In the genomic region with DNA sequence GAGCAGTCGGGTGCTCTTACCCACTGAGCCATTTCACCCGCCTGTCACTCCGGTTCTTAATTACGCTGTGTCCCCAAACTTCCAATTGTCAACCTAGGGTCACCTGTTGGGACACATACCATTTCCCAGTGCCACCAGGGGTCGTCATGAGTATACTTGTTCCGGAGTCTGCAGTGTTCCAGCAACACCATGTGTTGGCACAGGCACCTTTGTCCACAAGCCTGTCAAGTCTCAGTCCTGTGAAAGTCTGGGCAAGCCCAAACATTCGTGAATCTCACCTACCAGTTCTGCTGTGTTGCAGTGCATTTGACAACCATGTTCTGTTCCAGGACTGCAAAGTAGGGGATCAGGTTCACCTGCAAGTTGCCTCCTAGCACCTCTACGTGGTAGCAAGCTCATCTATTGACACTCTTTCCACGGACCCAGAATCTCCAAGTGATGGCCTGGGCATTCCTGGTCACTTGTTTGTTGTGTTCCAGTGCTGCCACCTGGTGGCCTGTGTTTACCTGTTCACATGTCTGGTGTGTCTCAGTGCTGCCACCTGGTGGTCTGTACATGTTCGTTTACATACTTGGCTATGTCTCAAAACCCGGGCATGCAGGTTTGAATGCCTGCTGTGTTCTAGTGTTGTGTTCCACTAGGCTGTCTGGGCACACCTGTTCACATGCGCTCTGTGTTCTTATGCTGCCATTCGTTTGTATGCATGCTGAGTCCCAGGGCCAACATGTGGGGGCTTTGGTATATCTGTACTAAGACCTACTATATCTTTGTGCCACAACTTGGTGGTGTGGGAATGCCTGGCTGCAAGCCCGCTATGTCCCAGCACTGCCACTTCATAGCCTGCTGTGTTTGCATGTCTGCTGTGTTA, we compare ENCODE assay signal across 8 mouse cellular contexts. TPM values are rescaled to one million over a fixed set of nuclear protein-coding genes. Genes with fewer than 3 reads are reported as not detected.
DNase-seq lines count a peak whose midpoint lies in the region; ATAC-seq and TF ChIP-seq lines count a peak whose summit lies in the region.

No protein-coding gene starts in this region.

- 0 out of 2 replicates have a peak, but pooled peaks cover 5% of the 10 kb centered on the region for H3K4me1 ChIP-seq in bone marrow macrophage, adult 2 months (ENCODE audit: control insufficient read depth, insufficient read depth, low read length)
- H3K4me1 ChIP-seq in embryonic fibroblast, embryonic 13.5 days (ENCODE audit: control insufficient read depth, insufficient read depth, low read length), result no peaks in the 10 kb centered on the region
- peaks cover 17% of the 10 kb centered on the region for H3K4me1 ChIP-seq in heart, embryonic 10.5 days
- H3K4me1 ChIP-seq in kidney, embryonic 14.5 days (ENCODE audit: control insufficient read depth, insufficient read depth, low read length), result peaks cover 10% of the 10 kb centered on the region; the same call in 1 of the 2 replicates
- H3K4me1 ChIP-seq in limb, embryonic 14.5 days (ENCODE audit: control insufficient read depth, insufficient read depth, low read length), result peaks cover 8% of the 10 kb centered on the region; the same call in 1 of the 2 replicates

- peak; percentile 100 for TF ChIP-seq CTCF in bone marrow macrophage, adult 2 months (IDR thresholded peaks at IDR 0.05; ENCODE audit: low read depth, low read length)
- TF ChIP-seq CTCF in embryonic fibroblast, embryonic 13.5 days (IDR thresholded peaks at IDR 0.05; ENCODE audit: borderline replicate concordance, insufficient read depth, low read length), result peak; percentile 99

- WGBS in heart, embryonic 10.5 days, result 38% methylated on average over 14 of the region's 14 CpGs
- WGBS in kidney, embryonic 14.5 days, result 33% methylated on average over 14 of the region's 14 CpGs
- 39% methylated on average over 14 of the region's 14 CpGs for whole genome bisulfite sequencing in limb, embryonic 14.5 days

- 0 out of 2 replicates have a peak, but pooled peaks cover 8% of the 10 kb centered on the region for H3K27me3 ChIP-seq in heart, embryonic 10.5 days (ENCODE audit: insufficient read depth, poor library complexity, severe bottlenecking)
- H3K27me3 ChIP-seq in kidney, embryonic 14.5 days (ENCODE audit: control insufficient read depth, insufficient read depth, low read length), result no peaks in the 10 kb centered on the region
- no peaks in the 10 kb centered on the region for H3K27me3 ChIP-seq in limb, embryonic 14.5 days (ENCODE audit: control insufficient read depth, insufficient read depth, low read length)

- H3K27ac ChIP-seq in bone marrow macrophage, adult 2 months (ENCODE audit: insufficient read depth, low read depth, low read length), result no peak overlapping the region
- H3K27ac ChIP-seq in embryonic fibroblast, embryonic 13.5 days (ENCODE audit: insufficient read depth, low read length), result no peak overlapping the region
- no peak overlapping the region for H3K27ac ChIP-seq in heart, embryonic 10.5 days
- no peak overlapping the region for H3K27ac ChIP-seq in kidney, embryonic 14.5 days (ENCODE audit: low read depth, low read length)
- H3K27ac ChIP-seq in limb, embryonic 14.5 days (replicated peaks; ENCODE audit: low read depth, low read length), result no peak overlapping the region

- TF ChIP-seq POLR2A in bone marrow macrophage, adult 2 months (IDR thresholded peaks at IDR 0.05; ENCODE audit: borderline replicate concordance, low read depth, low read length), result no peak
- TF ChIP-seq POLR2A in embryonic fibroblast, embryonic 13.5 days (IDR thresholded peaks at IDR 0.05; ENCODE audit: low read depth, low read length), result no peak
- peak; percentile 53; the same call in 1 of the 2 replicates for TF ChIP-seq POLR2A in limb, embryonic 14.5 days (IDR thresholded peaks at IDR 0.05; ENCODE audit: borderline replicate concordance, extremely low read depth, insufficient read depth, insufficient read length)

- peak; percentile 69 for ATAC-seq in kidney, embryonic 14.5 days (ENCODE audit: low FRiP score, low TSS enrichment)
- peak; percentile 82 for ATAC-seq in limb, embryonic 14.5 days (ENCODE audit: low FRiP score, low read depth)

- H3K9me3 ChIP-seq in heart, embryonic 10.5 days, result no peaks in the 10 kb centered on the region
- H3K9me3 ChIP-seq in kidney, embryonic 14.5 days (ENCODE audit: control insufficient read depth, low read length), result no peaks in the 10 kb centered on the region
- H3K9me3 ChIP-seq in limb, embryonic 14.5 days (ENCODE audit: control insufficient read depth, low read length), result no peaks in the 10 kb centered on the region

- H3K4me2 ChIP-seq in kidney, embryonic 14.5 days (replicated peaks; ENCODE audit: low read depth, low read length), result no peak overlapping the region
- H3K4me2 ChIP-seq in limb, embryonic 14.5 days (replicated peaks; ENCODE audit: low read depth, low read length, severe bottlenecking), result 0 out of 2 replicates have a peak overlapping the region, but pooled peaks have one; percentile 17

- no peak overlapping the region for H3K9ac ChIP-seq in kidney, embryonic 14.5 days (ENCODE audit: low read depth, low read length)
- H3K9ac ChIP-seq in limb, embryonic 14.5 days (ENCODE audit: low read depth, low read length, severe bottlenecking), result no peak overlapping the region

- H3K4me3 ChIP-seq in bone marrow macrophage, adult 2 months (ENCODE audit: insufficient read depth, low read length), result no peak overlapping the region
- H3K4me3 ChIP-seq in embryonic fibroblast, embryonic 13.5 days (ENCODE audit: insufficient read depth, low read length), result no peak overlapping the region
- 0 out of 2 replicates have a peak overlapping the region, but pooled peaks have one; percentile 27 for H3K4me3 ChIP-seq in heart, embryonic 10.5 days
- H3K4me3 ChIP-seq in kidney, embryonic 14.5 days (ENCODE audit: low read length), result no peak overlapping the region
- no peak overlapping the region for H3K4me3 ChIP-seq in limb, embryonic 14.5 days (replicated peaks; ENCODE audit: low read length)

- H3K36me3 ChIP-seq in heart, embryonic 10.5 days, result no peaks in the 10 kb centered on the region
- H3K36me3 ChIP-seq in kidney, embryonic 14.5 days (ENCODE audit: control insufficient read depth, insufficient read depth, low read length), result no peaks in the 10 kb centered on the region
- H3K36me3 ChIP-seq in limb, embryonic 14.5 days (ENCODE audit: control insufficient read depth, insufficient read depth, low read length), result no peaks in the 10 kb centered on the region

- DNase-seq in B cell, adult 2 months, result peak; percentile 95
- DNase-seq in heart, embryonic 10.5 days (ENCODE audit: low spot score), result peak; percentile 98
- peak; percentile 92 for DNase-seq in limb, embryonic 14.5 days (ENCODE audit: low spot score)
- peak; percentile 55 to 83 for DNase-seq in monocyte, adult 2 months (ENCODE audit: low read depth in 1 of 2, low spot score in 2 of 2)
- peak; percentile 82 to 92 for DNase-seq in spleen, postnatal 36 days (ENCODE audit: low spot score in 2 of 2)

RNA-seq across cellular contexts. Expression of gene Fnbp1l, which starts 19.0 kb away (rescaled TPM):
- 49.4 and 51.3 TPM in 2 replicates for polyA plus RNA-seq in bone marrow macrophage, adult 2 months (2012; ENCODE audit: insufficient read depth, insufficient read length, missing spikeins)
- 42.6 and 65.4 TPM in 2 replicates for polyA plus RNA-seq in embryonic fibroblast, embryonic 13.5 days (2011; ENCODE audit: insufficient read length, low read depth, missing spikeins)
- polyA plus RNA-seq in heart, embryonic 10.5 days (2016; fragmentation: Nextera tagmentation; extraction: Ambion mirVana), result 24.9 and 34.3 TPM in 2 replicates
- polyA plus RNA-seq in kidney, embryonic 14.5 days (2014; fragmentation: Nextera tagmentation; extraction: Ambion mirVana), result 44.8 and 64.0 TPM in 2 replicates
- 76.1 and 80.4 TPM in 2 replicates for polyA plus RNA-seq in limb, embryonic 14.5 days (2012; rRNA removed)
- polyA plus RNA-seq in limb, embryonic 14.5 days (2014; fragmentation: Nextera tagmentation; extraction: Ambion mirVana), result 47.5 and 56.2 TPM in 2 replicates
